Mouse (Mus musculus) C2C12 (cell line): Measurements from ENCODE around the gene Amdhd2. TPM values are rescaled to one million over a fixed set of nuclear protein-coding genes. Genes with fewer than 3 reads are reported as not detected.

Experiments
- H3K27me3 ChIP-seq: one replicate; pipeline ENCODE4 v1.6.1; 2011; ENCODE audit not compliant: control insufficient read depth, insufficient read depth, insufficient read length
- H3K36me3 ChIP-seq: one replicate; pipeline ENCODE4 v1.6.1; 2011; ENCODE audit not compliant: control insufficient read depth, insufficient read depth
- H3K4me3 ChIP-seq: one replicate; pipeline ENCODE4 v1.5.1; 2011; ENCODE audit warnings: mild to moderate bottlenecking, control low read depth; ENCODE audit not compliant: poor library complexity, insufficient read depth, severe bottlenecking
- H3K79me2 ChIP-seq: one replicate; pipeline ENCODE4 v1.6.1; 2011; ENCODE audit not compliant: control insufficient read depth, insufficient read depth
- H3K79me3 ChIP-seq: one replicate; pipeline ENCODE4 v1.6.1; 2011; ENCODE audit warnings: low read depth, control low read depth
- H3ac ChIP-seq: one replicate; pipeline ENCODE3; 2011; ENCODE audit warnings: low read depth; ENCODE audit not compliant: control insufficient read depth, insufficient read length
- CEBPB ChIP-seq: IDR thresholded peaks from one replicate; pipeline ENCODE4 v1.6.1; 2011; ENCODE audit warnings: low read depth, mild to moderate bottlenecking, control low read depth, moderate library complexity
- CTCF ChIP-seq: IDR thresholded peaks from one replicate; pipeline ENCODE4 v1.5.1; 2011; ENCODE audit not compliant: control insufficient read depth, insufficient read depth, insufficient read length
- FOSL1 ChIP-seq: IDR thresholded peaks from one replicate; pipeline ENCODE4 v1.8.0; 2011; ENCODE audit warnings: mild to moderate bottlenecking, low read length; ENCODE audit not compliant: poor library complexity, insufficient read depth, severe bottlenecking
- MAX ChIP-seq: IDR thresholded peaks from one replicate; pipeline ENCODE4 v1.6.1; 2011; ENCODE audit warnings: mild to moderate bottlenecking, control low read depth
- MYOD1 ChIP-seq: IDR thresholded peaks from one replicate; pipeline ENCODE4 v1.6.1; 2011; ENCODE audit warnings: low read depth; ENCODE audit not compliant: control insufficient read depth, insufficient read length
- MYOG ChIP-seq: IDR thresholded peaks from one replicate; pipeline ENCODE4 v1.6.1; 2011; ENCODE audit not compliant: control insufficient read depth, insufficient read length; ENCODE audit errors: extremely low read depth
- USF1 ChIP-seq: IDR thresholded peaks from one replicate; pipeline ENCODE4 v1.6.1; 2011; ENCODE audit warnings: low read depth, mild to moderate bottlenecking, control low read depth, moderate library complexity
- long read RNA-seq, 2 experiments: library from polyadenylated mRNA; unstranded; transcript quantifications; one replicate each; pipeline ENCODE4 v2.0.0; 2019 to 2020
- polyA plus RNA-seq: library from polyadenylated mRNA; unstranded; fragments of >200 nt; fragmentation: generic; extraction: Trizol; gene quantifications from one replicate; pipeline ENCODE4 v1.2.1, GENCODE M21; 2012; ENCODE audit warnings: missing spikeins

Amdhd2 gene
- polyA plus RNA-seq, result 41.9 TPM
- long read RNA-seq, experiment 1, transcript Amdhd2-201 (11 exons, 1,496 nt), result major isoform, 35 of 52 reads
- long read RNA-seq, experiment 1, partial matches to known transcripts, result 7 of 52 reads
- long read RNA-seq, experiment 1, other reads (novel, unspliced or antisense), result 5 of 52 reads
- long read RNA-seq, experiment 2, transcript Amdhd2-201 (11 exons, 1,496 nt), result major isoform, 36 of 44 reads
- long read RNA-seq, experiment 2, partial matches to known transcripts, result 0 of 44 reads
- long read RNA-seq, experiment 2, other reads (novel, unspliced or antisense), result 7 of 44 reads

DNA sequence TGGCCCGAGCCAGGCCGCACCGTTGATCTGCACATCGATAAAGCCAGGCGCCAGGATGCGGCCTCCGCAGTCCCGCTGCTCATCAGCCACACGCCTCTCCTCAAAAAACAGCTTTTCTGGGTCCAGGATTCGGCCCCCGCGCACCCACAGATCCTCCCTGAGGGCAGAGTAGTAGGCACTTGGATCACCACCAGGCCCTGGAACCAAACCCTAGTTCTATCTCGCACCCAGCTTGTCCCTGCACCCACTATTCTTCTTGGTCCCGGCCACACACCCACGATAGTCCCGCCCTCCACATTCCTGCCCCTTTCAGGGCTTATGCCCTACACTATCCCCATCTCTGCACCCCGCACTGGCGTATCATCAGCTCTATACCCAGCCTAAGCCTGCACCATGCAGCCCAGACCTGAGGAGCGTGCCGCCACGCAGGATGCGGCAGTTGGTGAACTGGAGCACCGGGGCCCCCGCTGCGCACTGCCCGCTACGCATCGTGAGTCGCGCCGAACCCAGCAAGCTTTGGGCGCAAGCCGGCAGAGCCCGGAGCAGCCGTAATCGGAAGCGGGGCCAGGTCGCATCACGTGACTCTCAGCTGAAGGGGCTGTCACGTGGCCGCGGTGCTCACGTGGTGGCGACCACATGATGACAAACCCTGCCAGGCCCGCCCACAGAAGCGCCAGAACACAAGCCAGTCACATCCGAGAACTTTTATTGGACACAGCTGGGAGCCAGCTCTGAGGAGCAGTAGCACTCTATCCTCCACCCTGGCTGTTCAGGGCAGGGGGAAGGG, at the start of gene Amdhd2:
TSS of gene Amdhd2 (minus strand) at position 591 of the 787 bp plus-strand sequence.
- peaks cover 22% of the 10 kb centered on the region for H3K36me3 ChIP-seq
- H3K27me3 ChIP-seq, result no peaks in the 10 kb centered on the region
- H3ac ChIP-seq, result peak within 1 kb of the TSS; percentile 87
- H3K79me3 ChIP-seq, result peaks cover 25% of the 10 kb centered on the region
- peaks cover 51% of the 10 kb centered on the region for H3K79me2 ChIP-seq
- peak within 1 kb of the TSS; percentile 48 for H3K4me3 ChIP-seq
- TF ChIP-seq MYOG (no peak), USF1 (peak; percentile 87), MAX (peak; percentile 17)

DNA sequence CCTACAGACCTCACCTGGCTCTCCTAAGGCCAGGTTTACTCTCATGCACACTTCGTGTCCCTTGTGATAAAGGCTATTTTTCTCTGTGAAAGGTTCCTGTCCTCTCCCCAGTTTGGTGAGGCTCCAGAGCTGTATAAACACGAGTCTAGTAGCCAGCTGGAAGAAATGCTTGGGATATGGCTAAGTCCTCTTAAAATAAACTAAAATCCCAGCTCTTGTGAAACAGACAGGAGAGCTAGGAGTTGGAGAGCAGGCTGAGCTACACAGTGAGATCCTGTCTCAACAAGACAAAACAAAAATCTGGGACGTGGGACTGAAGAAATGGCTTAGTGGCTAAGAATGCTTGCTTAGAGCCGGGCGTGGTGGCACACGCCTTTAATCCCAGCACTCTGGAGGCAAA, 49.6 kb upstream of the Amdhd2 start:
- TF ChIP-seq FOSL1 (no peak), CEBPB (no peak), CTCF (no peak), MYOD1 (no peak)
- Histone ChIP-seq H3K79me2 (no peaks in the 10 kb centered on the region), H3K36me3 (peaks cover 20% of the 10 kb centered on the region), H3K4me3 (no peak overlapping the region), H3K27me3 (no peaks in the 10 kb centered on the region), H3ac (no peak overlapping the region), H3K79me3 (no peaks in the 10 kb centered on the region)

DNA sequence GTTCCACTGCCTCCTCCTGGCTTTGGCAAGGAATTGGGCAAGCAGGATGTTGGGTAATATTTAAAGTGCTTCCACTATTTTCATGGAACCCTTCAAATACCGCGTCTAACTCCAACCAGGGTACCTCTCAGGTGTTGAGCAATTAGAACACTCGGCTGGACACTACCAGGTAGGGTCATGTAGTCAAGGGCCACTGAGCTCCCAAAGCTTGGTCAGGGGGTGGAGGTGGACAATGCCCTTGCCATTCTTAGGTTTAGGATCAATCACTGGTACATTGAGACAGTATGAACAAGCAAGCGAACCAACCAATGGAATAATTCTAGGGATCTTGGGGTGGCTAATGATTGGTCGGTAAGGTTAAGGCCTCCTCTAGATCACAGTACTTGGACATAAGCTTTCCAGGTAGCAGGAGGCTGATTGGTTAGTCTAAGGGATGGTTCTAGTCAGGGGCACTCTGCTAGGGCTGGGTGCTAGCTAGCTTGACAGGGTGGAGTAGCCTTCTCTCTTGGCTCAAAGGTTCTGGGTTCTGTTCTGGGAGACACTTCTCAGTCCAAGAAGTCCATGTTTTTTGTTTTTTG, 49.0 kb upstream of the Amdhd2 start:
- H3K4me3 ChIP-seq, result no peak overlapping the region
- no peak for TF ChIP-seq FOSL1
- no peak for TF ChIP-seq MAX
- no peak for TF ChIP-seq USF1
- TF ChIP-seq MYOD1, result no peak
- no peak overlapping the region for H3ac ChIP-seq
- H3K36me3 ChIP-seq, result peaks cover 15% of the 10 kb centered on the region
- H3K27me3 ChIP-seq, result no peaks in the 10 kb centered on the region
- no peaks in the 10 kb centered on the region for H3K79me3 ChIP-seq
- no peaks in the 10 kb centered on the region for H3K79me2 ChIP-seq

DNA sequence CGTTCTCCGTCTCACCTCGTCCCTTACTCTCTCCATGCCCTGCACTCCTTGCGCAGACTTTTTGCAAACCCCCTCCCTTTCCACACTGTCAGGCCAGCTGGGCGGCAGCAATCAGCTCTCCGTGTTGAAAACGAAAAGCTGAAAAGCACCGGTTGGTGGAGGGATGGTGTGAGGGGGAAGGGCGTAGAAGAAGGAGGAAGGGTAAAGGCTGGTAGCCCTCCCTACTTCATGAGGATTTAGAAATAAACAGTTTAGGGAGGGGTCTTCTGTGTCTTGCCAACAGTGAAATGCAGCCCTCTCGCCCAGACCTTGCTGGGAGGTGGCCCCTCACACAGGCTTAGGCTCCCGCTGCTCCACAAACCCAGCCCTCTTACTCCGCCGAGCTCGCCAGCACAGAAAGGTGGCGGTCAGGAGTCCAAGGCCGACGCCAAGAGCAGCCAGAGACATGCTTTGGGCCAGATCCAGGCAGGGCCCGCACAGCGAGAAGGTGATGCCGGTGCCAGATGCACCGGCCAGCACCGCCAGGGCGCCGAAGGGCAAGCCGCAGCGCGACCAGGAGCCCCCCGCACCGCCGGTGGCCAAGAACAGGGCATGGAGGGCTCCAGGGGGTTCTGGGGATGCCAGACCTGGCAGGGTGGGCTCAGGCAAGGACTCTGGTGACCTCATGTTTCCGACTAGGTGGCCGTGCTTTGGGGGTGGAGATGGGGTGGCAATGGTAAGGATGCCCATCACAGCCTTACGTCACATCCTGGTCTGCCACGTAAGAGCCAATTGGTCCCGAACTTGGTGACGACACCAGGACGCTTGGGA, 48.3 kb upstream of the Amdhd2 start:
- Histone ChIP-seq H3K36me3 (peaks cover 13% of the 10 kb centered on the region), H3K4me3 (no peak overlapping the region), H3ac (no peak overlapping the region), H3K79me3 (no peaks in the 10 kb centered on the region), H3K79me2 (no peaks in the 10 kb centered on the region), H3K27me3 (no peaks in the 10 kb centered on the region)
- TF ChIP-seq MYOD1 (no peak), CTCF (no peak), CEBPB (no peak), MYOG (no peak), FOSL1 (no peak), USF1 (no peak), MAX (no peak)

DNA sequence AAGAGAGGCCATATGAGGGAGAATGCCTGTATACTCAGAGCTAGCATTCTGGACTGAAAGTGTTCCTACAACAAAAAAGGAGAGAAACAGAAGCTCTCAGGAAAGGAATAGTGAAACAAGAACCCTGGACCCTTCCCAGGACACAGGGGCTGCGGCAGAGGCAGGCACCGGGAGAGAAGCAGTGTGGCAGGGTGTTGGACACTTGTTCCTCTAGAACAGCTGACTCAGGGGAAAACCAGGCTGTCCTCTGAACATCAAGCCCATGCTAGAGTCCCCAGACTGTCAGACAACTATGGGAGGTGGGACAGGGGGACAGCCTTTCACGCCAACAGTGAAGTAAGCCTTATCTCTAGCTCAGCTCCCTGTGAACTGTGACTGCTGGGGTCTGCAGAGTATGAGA, 47.0 kb upstream of the Amdhd2 start:
- H3K36me3 ChIP-seq, result peaks cover 5% of the 10 kb centered on the region
- no peaks in the 10 kb centered on the region for H3K79me3 ChIP-seq
- no peaks in the 10 kb centered on the region for H3K27me3 ChIP-seq
- no peak for TF ChIP-seq USF1
- no peak for TF ChIP-seq MYOD1
- no peak for TF ChIP-seq FOSL1
- TF ChIP-seq MAX, result no peak
- H3K4me3 ChIP-seq, result no peak overlapping the region
- no peaks in the 10 kb centered on the region for H3K79me2 ChIP-seq
- H3ac ChIP-seq, result no peak overlapping the region

DNA sequence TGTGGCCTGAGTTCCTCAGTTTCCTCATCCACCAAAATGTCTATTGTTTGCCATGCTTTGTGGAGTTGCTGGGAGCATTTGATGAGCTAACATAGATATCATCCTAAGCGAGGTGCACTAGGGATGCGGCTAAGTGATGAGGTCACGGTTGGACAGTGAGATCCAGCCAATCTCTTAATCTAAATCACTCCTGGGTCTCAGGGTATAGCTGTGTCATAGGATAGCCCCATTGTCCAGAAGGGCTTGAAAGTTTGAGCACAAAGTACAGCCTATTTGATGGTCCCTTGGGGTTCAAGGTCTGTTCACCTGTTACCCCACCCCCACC, 46.3 kb upstream of the Amdhd2 start:
- Histone ChIP-seq H3K27me3 (no peaks in the 10 kb centered on the region), H3K79me3 (no peaks in the 10 kb centered on the region), H3K79me2 (no peaks in the 10 kb centered on the region), H3K36me3 (no peaks in the 10 kb centered on the region), H3K4me3 (no peak overlapping the region), H3ac (no peak overlapping the region)
- TF ChIP-seq FOSL1 (no peak), MYOD1 (no peak), CTCF (no peak)
